Comparison of ENCODE assay signal across 29 mouse cellular contexts in the genomic region with DNA sequence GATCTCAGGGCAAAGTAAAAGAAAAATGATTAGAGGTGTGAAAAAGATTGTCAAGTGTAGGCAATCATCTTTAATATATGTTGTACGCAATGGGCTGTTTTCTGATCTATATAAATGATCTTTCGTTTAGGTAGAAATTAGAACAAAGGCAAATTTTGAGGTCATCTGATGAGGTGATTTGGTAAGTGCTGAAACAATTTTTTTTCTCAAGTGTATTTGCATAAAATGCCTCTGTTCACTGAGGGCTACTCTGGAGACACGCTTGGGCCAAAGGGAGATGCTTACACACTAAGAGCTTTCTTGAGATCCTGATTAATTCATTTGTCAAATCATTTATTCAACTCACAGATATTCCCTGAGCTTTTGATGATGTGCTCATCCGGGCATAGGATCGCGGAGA.
"Had no signal": no experiment of that assay in that cellular context is flagged by ENCODE, and none has a peak within 500 bp of the region (broad histone marks: within the 10 kb centered on the region; RNA-seq: fewer than 3 reads in every experiment).

No protein-coding gene starts in this region.

- H3K9ac ChIP-seq: limb, embryonic 12.5 days; limb, embryonic 13.5 days; limb, embryonic 15.5 days; liver, embryonic 12.5 days; liver, embryonic 13.5 days; liver, embryonic 14.5 days; liver, embryonic 15.5 days; liver, postnatal 0 days; lung, embryonic 14.5 days; lung, embryonic 15.5 days; midbrain, embryonic 12.5 days; midbrain, embryonic 13.5 days; midbrain, embryonic 15.5 days; neural tube, embryonic 12.5 days had no signal

- H3K4me2 ChIP-seq: limb, embryonic 12.5 days; limb, embryonic 13.5 days; limb, embryonic 15.5 days; liver, embryonic 11.5 days; liver, embryonic 12.5 days; liver, embryonic 13.5 days; liver, embryonic 15.5 days; lung, embryonic 14.5 days; lung, embryonic 15.5 days; midbrain, embryonic 11.5 days; midbrain, embryonic 12.5 days; midbrain, embryonic 13.5 days; midbrain, embryonic 15.5 days; neural tube, embryonic 12.5 days had no signal

- H3K4me3 ChIP-seq: limb, embryonic 10.5 days; limb, embryonic 12.5 days; limb, embryonic 13.5 days; limb, embryonic 15.5 days; liver, embryonic 12.5 days; liver, embryonic 13.5 days; liver, embryonic 15.5 days; lung, embryonic 15.5 days; megakaryocyte, embryonic 14.5 days; midbrain, embryonic 10.5 days; midbrain, embryonic 12.5 days; midbrain, embryonic 13.5 days; midbrain, embryonic 15.5 days; myocyte; neural tube, embryonic 12.5 days had no signal

- H3K9me3 ChIP-seq: limb, embryonic 10.5 days; limb, embryonic 12.5 days; limb, embryonic 13.5 days; limb, embryonic 15.5 days; liver, embryonic 12.5 days; liver, embryonic 13.5 days; liver, embryonic 15.5 days; lung, embryonic 15.5 days; megakaryocyte, embryonic 14.5 days; midbrain, embryonic 10.5 days; midbrain, embryonic 12.5 days; midbrain, embryonic 13.5 days; midbrain, embryonic 15.5 days; neural tube, embryonic 12.5 days had no signal

- DNase-seq: left cerebral cortex, postnatal 4 days; liver; liver, embryonic 13.5 days; liver, postnatal 0 days; lung, adult 18-20 months; lung, adult 2 months; lung, embryonic 14.5 days; lung, postnatal 10 days; lung, postnatal 36 days; lung, postnatal 4 days; midbrain, embryonic 14.5 days had no signal

- H3K4me1 ChIP-seq: limb, embryonic 10.5 days; limb, embryonic 12.5 days; limb, embryonic 13.5 days; limb, embryonic 15.5 days; liver, embryonic 12.5 days; liver, embryonic 13.5 days; liver, embryonic 15.5 days; lung, embryonic 15.5 days; megakaryocyte, embryonic 14.5 days; midbrain, embryonic 10.5 days; midbrain, embryonic 12.5 days; midbrain, embryonic 13.5 days; midbrain, embryonic 15.5 days; neural tube, embryonic 12.5 days had no signal

- H3K27ac ChIP-seq: limb, embryonic 10.5 days; limb, embryonic 12.5 days; limb, embryonic 13.5 days; limb, embryonic 15.5 days; liver, embryonic 12.5 days; liver, embryonic 13.5 days; liver, embryonic 14.5 days; liver, embryonic 15.5 days; lung, embryonic 15.5 days; macrophage; midbrain, embryonic 10.5 days; midbrain, embryonic 12.5 days; midbrain, embryonic 13.5 days; midbrain, embryonic 15.5 days; neural tube, embryonic 12.5 days had no signal

- H3K36me3 ChIP-seq: limb, embryonic 10.5 days; limb, embryonic 12.5 days; limb, embryonic 13.5 days; limb, embryonic 15.5 days; liver, embryonic 12.5 days; liver, embryonic 13.5 days; liver, embryonic 15.5 days; lung, embryonic 15.5 days; midbrain, embryonic 10.5 days; midbrain, embryonic 12.5 days; midbrain, embryonic 13.5 days; midbrain, embryonic 15.5 days; neural tube, embryonic 12.5 days had no signal

- H3K27me3 ChIP-seq: limb, embryonic 12.5 days; limb, embryonic 13.5 days; limb, embryonic 15.5 days; liver, embryonic 12.5 days; liver, embryonic 13.5 days; liver, embryonic 15.5 days; lung, embryonic 15.5 days; megakaryocyte, embryonic 14.5 days; midbrain, embryonic 12.5 days; midbrain, embryonic 13.5 days; midbrain, embryonic 15.5 days; neural tube, embryonic 12.5 days had no signal
